Mouse (Mus musculus): ENCODE results near the gene Ncoa7. TPM values are rescaled to one million over a fixed set of nuclear protein-coding genes. Genes with fewer than 3 reads are reported as not detected.

Ncoa7 gene
- total and polyA plus RNA-seq, 3 experiments: 16.3 to 50.1 (median 16.6) TPM

DNA sequence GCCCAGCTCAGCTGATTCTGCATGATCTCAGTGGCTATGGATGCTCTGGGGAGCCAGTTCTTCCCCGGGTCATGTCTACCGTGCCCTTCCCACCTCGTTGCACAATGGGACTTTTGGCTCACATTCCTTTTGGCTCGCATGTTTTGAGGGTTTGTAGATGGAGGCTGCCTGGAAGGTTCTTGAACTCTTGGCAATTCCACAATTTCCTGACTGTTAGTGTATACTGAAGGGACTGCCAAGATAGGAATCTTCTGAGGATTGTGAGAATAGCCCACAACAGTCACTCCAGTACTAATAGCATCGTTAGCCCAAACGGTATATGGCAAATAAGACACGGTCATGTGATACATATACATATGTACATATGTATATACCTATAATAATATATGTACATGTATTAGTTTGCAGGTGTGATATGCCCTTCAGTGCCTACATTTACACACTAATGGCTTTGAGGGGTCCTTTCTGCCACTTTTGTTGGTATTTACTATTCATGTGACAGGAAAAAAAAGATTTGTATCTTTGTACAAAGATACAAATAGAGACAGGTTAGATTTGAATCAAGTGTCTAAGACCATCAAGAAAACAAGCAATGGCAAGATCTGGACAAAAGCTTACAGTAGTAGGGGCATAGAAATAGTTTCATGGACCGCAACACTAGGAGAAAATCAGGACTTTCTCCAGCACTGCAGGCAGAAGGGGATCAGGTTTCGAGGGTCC, 7.3 kb upstream of the Ncoa7 start:
- Histone ChIP-seq H3K4me3 (ENCODE audit: low read depth, low read length) (peak overlapping the region; percentile 55), H3K4me1 (ENCODE audit: insufficient read depth, low read depth, low read length) (peaks cover 7% of the 10 kb centered on the region; the same call in 1 of the 2 replicates), H3K9me3 (replicated peaks) (peaks cover 5% of the 10 kb centered on the region), H3K27me3 (ENCODE audit: insufficient read depth, low read length) (no peaks in the 10 kb centered on the region), H3K36me3 (replicated peaks) (no peaks in the 10 kb centered on the region)
- TF ChIP-seq GATA2 (IDR thresholded peaks at IDR 0.05; ENCODE audit: borderline replicate concordance, low read depth, low read length): no peak
- no peak for TF ChIP-seq TAL1 (conservative IDR thresholded peaks at IDR 0.05; ENCODE audit: low read depth, low read length)
- TF ChIP-seq POLR2AphosphoS5 (IDR thresholded peaks at IDR 0.05; ENCODE audit: insufficient replicate concordance, low read depth, low read length): no peak
- no peak for TF ChIP-seq CTCF (IDR thresholded peaks at IDR 0.05; ENCODE audit: low read depth, low read length)
- no peak for TF ChIP-seq GATA1 (IDR thresholded peaks at IDR 0.05; ENCODE audit: borderline replicate concordance, low read length)
- ATAC-seq (ENCODE audit: extremely low read depth, insufficient number of reproducible peaks, low FRiP score, poor library complexity, severe bottlenecking): peak; percentile 16; the same call in 1 of the 2 replicates
- DNase-seq (ENCODE audit: low spot score): no peak

DNA sequence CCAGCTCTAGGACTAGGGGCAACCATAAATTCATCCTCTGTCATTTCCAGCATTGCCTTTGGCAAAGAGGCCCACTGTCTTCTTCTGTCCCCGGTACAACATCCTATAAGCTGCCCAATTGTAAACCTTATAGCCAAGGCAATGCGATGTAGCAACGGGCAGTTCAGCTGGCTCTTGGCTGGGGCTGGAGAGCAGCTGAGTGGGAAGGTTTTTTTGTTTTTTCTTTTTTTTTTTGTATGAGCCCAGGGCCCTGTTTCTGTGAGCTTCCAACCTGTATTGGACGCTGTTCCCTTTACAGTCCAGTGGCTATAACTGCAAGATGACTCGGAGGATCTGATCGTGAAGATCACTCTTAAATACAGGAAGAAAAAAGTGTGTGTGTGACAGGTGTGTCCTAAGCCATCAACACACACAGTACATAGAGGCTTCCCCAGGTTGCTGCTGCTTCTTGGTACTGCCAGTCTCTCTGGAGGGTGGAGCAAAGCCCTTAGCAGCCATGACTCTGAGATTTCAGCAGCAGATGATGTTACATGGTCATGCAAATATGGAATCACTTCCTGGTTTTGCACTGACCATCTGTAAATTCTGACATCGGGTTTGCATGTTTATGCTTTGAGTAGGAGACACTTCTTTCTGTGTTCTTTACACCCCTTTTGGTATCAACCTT, 594 bp upstream of the Ncoa7 start:
- peaks cover 28% of the 10 kb centered on the region for H3K4me1 ChIP-seq (ENCODE audit: insufficient read depth, low read depth, low read length)
- TF ChIP-seq GATA1 (IDR thresholded peaks at IDR 0.05; ENCODE audit: borderline replicate concordance, low read length) (no peak), CTCF (IDR thresholded peaks at IDR 0.05; ENCODE audit: low read depth, low read length) (no peak), GATA2 (IDR thresholded peaks at IDR 0.05; ENCODE audit: borderline replicate concordance, low read depth, low read length) (no peak), POLR2AphosphoS5 (IDR thresholded peaks at IDR 0.05; ENCODE audit: insufficient replicate concordance, low read depth, low read length) (no peak), TAL1 (conservative IDR thresholded peaks at IDR 0.05; ENCODE audit: low read depth, low read length) (no peak)
- DNase-seq (ENCODE audit: low spot score) (no peak), ATAC-seq (ENCODE audit: extremely low read depth, insufficient number of reproducible peaks, low FRiP score, poor library complexity, severe bottlenecking) (peak; percentile 18; the same call in 1 of the 2 replicates)
- no peaks in the 10 kb centered on the region for H3K9me3 ChIP-seq (replicated peaks)
- H3K4me3 ChIP-seq (ENCODE audit: low read depth, low read length): peak overlapping the region; percentile 81
- peaks cover 7% of the 10 kb centered on the region for H3K36me3 ChIP-seq (replicated peaks)
- H3K27me3 ChIP-seq (ENCODE audit: insufficient read depth, low read length): no peaks in the 10 kb centered on the region

DNA sequence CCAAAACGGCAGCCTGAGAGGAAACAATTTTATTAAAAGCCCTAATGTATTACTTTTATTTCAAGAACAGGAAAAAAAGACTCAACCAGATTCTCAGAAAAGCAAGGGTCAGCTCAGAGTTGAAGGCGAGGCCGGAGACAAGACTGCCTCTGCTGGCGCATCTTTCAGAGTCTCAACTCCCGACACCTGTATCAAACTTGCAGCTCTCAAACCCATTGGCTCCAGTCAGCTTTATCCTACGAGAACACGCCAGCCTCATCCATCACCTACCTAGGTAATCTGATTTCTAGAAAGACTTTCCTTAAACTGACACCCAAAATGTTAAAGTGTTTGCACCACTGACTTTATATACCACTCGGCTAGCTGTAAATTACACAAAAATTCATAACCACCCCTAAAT, 1.1 kb downstream of the Ncoa7 start:
- H3K36me3 ChIP-seq (replicated peaks): peaks cover 16% of the 10 kb centered on the region
- peak overlapping the region; percentile 81 for H3K4me3 ChIP-seq (ENCODE audit: low read depth, low read length)
- DNase-seq (ENCODE audit: low spot score) (peak; percentile 21), ATAC-seq (ENCODE audit: extremely low read depth, insufficient number of reproducible peaks, low FRiP score, poor library complexity, severe bottlenecking) (0 out of 2 replicates have a peak, but pooled peaks have one; percentile 29)
- peaks cover 30% of the 10 kb centered on the region for H3K4me1 ChIP-seq (ENCODE audit: insufficient read depth, low read depth, low read length)
- H3K27me3 ChIP-seq (ENCODE audit: insufficient read depth, low read length): no peaks in the 10 kb centered on the region
- no peaks in the 10 kb centered on the region for H3K9me3 ChIP-seq (replicated peaks)
- TF ChIP-seq TAL1 (conservative IDR thresholded peaks at IDR 0.05; ENCODE audit: low read depth, low read length): no peak
- no peak for TF ChIP-seq GATA1 (IDR thresholded peaks at IDR 0.05; ENCODE audit: borderline replicate concordance, low read length)

DNA sequence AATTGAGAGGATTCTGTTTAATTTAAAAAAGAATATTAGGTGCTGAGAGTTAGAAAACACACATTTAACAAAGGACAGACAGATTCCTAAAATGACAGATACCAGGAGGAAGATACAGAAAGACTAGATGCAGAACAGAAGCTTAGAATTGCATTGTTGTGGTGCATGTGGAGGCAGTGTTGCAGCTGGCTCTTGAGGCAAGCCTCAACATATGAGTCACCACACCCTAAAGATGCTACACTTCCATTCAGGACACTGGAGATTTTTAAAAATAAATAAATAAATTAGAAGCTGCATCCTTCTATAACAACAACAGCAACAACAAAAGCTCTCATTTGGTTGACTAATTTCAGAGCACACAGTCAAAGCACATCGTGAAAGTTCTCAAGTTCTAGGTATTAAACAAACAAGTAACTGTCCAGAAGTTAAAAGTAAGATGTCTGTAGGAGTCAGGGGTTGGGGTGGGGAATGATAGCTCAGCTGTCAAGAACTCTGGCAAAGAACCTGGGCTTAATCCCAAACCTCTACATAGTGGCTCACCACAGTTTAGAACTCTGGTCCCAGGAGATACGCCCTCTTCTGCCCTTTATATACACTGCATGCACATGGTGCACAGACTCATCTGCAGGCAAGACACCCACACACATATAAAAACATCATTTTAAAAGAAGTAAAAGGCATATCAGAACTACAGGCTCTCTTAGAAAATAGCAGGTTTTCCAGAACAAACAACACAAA, 3.2 kb downstream of the Ncoa7 start:
- ATAC-seq (ENCODE audit: extremely low read depth, insufficient number of reproducible peaks, low FRiP score, poor library complexity, severe bottlenecking) (no peak), DNase-seq (ENCODE audit: low spot score) (no peak)
- no peak for TF ChIP-seq CTCF (IDR thresholded peaks at IDR 0.05; ENCODE audit: low read depth, low read length)
- TF ChIP-seq GATA2 (IDR thresholded peaks at IDR 0.05; ENCODE audit: borderline replicate concordance, low read depth, low read length): no peak
- TF ChIP-seq TAL1 (conservative IDR thresholded peaks at IDR 0.05; ENCODE audit: low read depth, low read length): no peak
- no peak for TF ChIP-seq POLR2AphosphoS5 (IDR thresholded peaks at IDR 0.05; ENCODE audit: insufficient replicate concordance, low read depth, low read length)
- TF ChIP-seq GATA1 (IDR thresholded peaks at IDR 0.05; ENCODE audit: borderline replicate concordance, low read length): no peak
- no peaks in the 10 kb centered on the region for H3K9me3 ChIP-seq (replicated peaks)
- no peaks in the 10 kb centered on the region for H3K27me3 ChIP-seq (ENCODE audit: insufficient read depth, low read length)
- H3K4me3 ChIP-seq (ENCODE audit: low read depth, low read length): no peak overlapping the region
- H3K4me1 ChIP-seq (ENCODE audit: insufficient read depth, low read depth, low read length): peaks cover 32% of the 10 kb centered on the region
- H3K36me3 ChIP-seq (replicated peaks): peaks cover 34% of the 10 kb centered on the region

DNA sequence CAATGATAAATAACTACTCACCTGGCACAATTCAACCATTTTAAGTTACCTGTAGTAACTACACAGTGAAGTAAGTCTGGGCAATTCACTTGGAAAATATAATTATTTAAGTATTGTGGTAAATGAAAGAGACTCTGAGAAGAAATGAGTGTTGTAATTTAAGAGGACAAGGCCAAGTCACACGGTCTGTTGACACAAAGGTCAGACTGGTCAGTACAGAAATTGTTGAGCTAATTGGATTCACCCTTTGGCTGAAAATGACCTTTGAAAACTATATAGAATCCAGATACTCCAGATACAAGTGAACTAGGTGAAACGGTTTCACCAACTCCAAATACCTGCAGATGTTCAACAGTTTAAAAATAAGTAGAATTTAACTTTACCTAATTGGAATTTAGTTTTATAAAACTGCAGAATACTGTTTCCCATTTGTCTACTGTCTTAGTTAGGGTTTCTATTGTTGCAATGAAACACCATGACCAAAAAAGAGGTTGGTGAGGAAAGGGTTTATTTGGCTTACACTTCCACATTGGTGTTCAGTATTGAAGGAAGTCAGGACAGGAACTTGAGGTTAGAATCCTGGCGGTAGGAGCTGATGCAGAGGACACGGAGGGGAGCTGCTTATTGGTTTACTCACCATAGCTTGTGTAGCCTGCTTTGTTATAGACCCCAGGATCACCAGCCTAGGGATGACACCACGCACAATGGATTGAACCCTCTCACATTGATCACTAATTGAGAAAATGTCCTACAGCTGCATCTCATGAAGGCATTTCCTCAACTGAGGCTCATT, 6.5 kb downstream of the Ncoa7 start:
- Histone ChIP-seq H3K4me1 (ENCODE audit: insufficient read depth, low read depth, low read length) (peaks cover 16% of the 10 kb centered on the region), H3K36me3 (replicated peaks) (peaks cover 43% of the 10 kb centered on the region), H3K9me3 (replicated peaks) (no peaks in the 10 kb centered on the region; the same call in 1 of the 2 replicates), H3K4me3 (ENCODE audit: low read depth, low read length) (no peak overlapping the region), H3K27me3 (ENCODE audit: insufficient read depth, low read length) (no peaks in the 10 kb centered on the region)
- DNase-seq (ENCODE audit: low spot score) (no peak), ATAC-seq (ENCODE audit: extremely low read depth, insufficient number of reproducible peaks, low FRiP score, poor library complexity, severe bottlenecking) (no peak)
- TF ChIP-seq POLR2AphosphoS5 (IDR thresholded peaks at IDR 0.05; ENCODE audit: insufficient replicate concordance, low read depth, low read length) (no peak), GATA1 (IDR thresholded peaks at IDR 0.05; ENCODE audit: borderline replicate concordance, low read length) (no peak), TAL1 (conservative IDR thresholded peaks at IDR 0.05; ENCODE audit: low read depth, low read length) (no peak), GATA2 (IDR thresholded peaks at IDR 0.05; ENCODE audit: borderline replicate concordance, low read depth, low read length) (no peak), CTCF (IDR thresholded peaks at IDR 0.05; ENCODE audit: low read depth, low read length) (no peak)

All from G1E (cell line).